Mouse (Mus musculus) C2C12 (cell line): Measurements from ENCODE around the gene Gm20388.

Experiments
- CEBPB ChIP-seq: IDR thresholded peaks from one replicate; pipeline ENCODE4 v1.6.1; 2011; ENCODE audit warnings: low read depth, mild to moderate bottlenecking, control low read depth, moderate library complexity
- CTCF ChIP-seq: IDR thresholded peaks from one replicate; pipeline ENCODE4 v1.5.1; 2011; ENCODE audit not compliant: control insufficient read depth, insufficient read depth, insufficient read length

DNA sequence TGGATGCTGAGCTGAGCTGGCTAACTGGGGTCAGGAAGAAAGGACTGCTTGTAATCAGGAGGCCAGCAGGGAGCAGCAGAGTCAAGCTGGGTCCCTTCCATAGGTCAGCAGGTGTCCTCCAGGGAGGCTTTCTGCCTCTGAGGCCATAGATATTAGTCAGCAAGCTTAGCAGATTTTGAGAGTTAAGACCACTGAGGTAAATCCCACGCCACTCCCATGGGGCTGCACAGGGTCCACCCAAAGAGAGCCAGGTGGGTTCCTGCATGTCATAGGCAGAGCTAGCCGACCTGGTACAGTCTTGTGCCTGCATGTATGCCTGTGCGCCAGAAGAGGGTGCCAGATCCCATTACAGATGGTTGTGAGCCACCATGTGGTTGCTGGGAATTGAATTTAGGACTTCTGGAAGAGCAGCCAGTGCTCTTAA is 416.5 kb downstream of the Gm20388 start:
- no peak for TF ChIP-seq CEBPB
- TF ChIP-seq CTCF, result no peak
